Mouse (Mus musculus): ENCODE data around the gene Rhebl1.
"Not testable (repeated sequence)": the region's sequence is repeated elsewhere in the genome, so short reads cannot be mapped to it uniquely, and the experiment has no call there.

Rhebl1 gene

GRCm38 (mm10) chr15:98893940-98894745 lies at the start of gene Rhebl1:
Gene Rhebl1, minus strand, starts transcription at chr15:98894540.
- DNase-seq (ENCODE audit: low read depth, low spot score), result peak; percentile 30

DNA sequence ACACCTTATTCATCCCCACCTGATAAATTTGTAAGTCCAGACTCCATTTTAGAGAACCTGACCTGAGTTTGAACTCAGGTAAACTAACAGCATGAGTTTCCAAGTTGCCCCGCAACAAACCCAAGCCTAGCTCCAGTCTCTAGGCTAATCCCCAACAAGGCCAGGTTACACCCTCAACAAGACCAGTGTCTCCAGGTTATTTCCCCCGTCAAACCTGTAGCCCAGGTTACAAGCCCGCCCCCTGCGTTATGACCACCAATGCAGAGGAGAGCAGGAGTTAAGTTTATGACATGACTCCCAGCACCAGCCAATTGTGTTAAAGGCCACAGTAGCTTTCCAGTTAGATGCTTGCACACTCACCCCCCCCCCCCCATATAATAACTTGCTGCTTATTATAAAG lies 48.8 kb upstream of the Rhebl1 start:
- DNase-seq (ENCODE audit: low read depth, low spot score), result no peak

- DNase-seq (ENCODE audit: low read depth, low spot score), result no peak
Observed at GRCm38 (mm10) chr15:98942081-98942480, 47.7 kb upstream of the Rhebl1 start.

DNA sequence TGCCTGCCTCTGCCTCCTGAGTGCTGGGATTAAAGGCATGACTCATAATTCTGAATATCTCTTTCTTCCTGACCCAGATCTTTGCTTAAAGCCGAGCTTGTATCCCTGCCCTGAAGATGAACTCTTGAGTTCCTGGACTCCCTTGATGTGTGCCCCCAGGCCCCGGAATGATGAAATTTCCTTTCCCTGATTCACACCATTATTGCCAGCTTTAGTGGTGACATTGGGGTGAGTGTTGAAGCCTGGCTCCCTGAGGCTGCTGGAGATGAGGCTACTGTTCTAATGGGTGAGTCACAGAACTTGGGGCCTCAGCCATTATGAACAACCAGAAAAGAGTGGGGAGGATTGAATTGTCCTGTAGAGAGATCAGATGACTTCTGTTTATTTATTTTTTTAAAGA lies 47.2 kb upstream of the Rhebl1 start:
- DNase-seq (ENCODE audit: low read depth, low spot score), result no peak

GRCm38 (mm10) chr15:98940816-98941215 lies 46.5 kb upstream of the Rhebl1 start:
- DNase-seq (ENCODE audit: low read depth, low spot score), result no peak

DNA sequence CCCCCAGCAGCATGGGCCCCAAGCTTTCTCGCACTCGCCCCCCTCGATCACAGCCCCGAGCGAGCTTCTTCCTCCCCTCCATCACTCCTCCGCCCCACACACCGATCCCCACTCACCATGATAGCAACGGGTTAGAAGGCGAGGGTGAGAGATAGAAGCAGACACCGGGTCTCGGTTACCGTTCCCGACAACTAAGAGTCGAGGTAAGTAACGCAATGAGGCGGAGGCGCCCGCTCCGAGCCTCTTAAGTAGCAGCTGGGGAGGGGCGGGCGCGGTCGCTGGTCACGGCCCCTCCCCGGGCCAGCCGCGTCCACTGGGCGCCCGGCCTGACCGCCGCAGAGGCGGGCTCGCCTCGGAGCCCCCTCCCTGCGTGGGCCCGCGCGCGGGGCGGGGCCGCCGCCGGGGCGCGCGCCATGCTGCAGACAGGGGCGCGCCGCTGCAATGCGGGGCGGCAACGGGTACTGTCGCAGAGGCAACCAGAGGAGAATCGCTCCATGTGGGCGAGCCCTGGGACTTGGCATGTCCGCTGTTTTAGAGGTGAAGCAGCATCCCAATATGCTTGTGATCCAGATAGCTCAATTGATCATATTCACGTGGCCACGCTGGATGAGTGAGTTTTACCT lies 40.0 kb upstream of the Rhebl1 start, which contains the start of gene Tuba1b:
Gene Tuba1b, minus strand, starts transcription at position 349 of the 623 bp plus-strand sequence.
- DNase-seq (ENCODE audit: low read depth, low spot score), result peak; percentile 92

GRCm38 (mm10) chr15:98933833-98934216 lies 39.5 kb upstream of the Rhebl1 start:
- DNase-seq (ENCODE audit: low read depth, low spot score), result peak; percentile 98

GRCm38 (mm10) chr15:98933004-98933671 lies 38.8 kb upstream of the Rhebl1 start:
- DNase-seq (ENCODE audit: low read depth, low spot score), result not testable (repeated sequence)

GRCm38 (mm10) chr15:98930998-98931397 lies 36.7 kb upstream of the Rhebl1 start:
- no peak for DNase-seq (ENCODE audit: low read depth, low spot score)

GRCm38 (mm10) chr15:98930017-98930734 lies 35.8 kb upstream of the Rhebl1 start:
- no peak for DNase-seq (ENCODE audit: low read depth, low spot score)

GRCm38 (mm10) chr15:98928598-98929240 lies 34.4 kb upstream of the Rhebl1 start:
- peak; percentile 80 for DNase-seq (ENCODE audit: low read depth, low spot score)

DNA sequence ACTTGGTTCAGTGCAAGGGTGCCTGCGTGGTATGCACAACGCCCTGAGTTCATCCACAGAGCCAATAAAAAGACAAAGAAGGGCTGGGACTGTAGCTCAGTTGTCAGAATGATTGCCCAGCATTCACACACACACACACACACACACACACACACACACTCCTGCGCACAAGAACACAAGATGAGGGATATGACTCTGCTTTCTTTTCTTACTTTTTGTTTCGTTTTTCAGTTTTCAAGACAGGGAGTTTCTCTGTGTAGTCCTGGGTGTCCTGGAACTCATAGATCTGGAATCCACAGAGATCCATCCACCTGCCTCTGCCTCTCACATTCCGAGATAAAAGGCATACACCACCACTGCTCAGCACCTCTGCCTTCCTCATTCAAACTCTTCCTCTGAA lies 33.2 kb upstream of the Rhebl1 start:
- DNase-seq (ENCODE audit: low read depth, low spot score), result no peak

GRCm38 (mm10) chr15:98924682-98925081 lies 30.3 kb upstream of the Rhebl1 start:
- no peak for DNase-seq (ENCODE audit: low read depth, low spot score)

DNA sequence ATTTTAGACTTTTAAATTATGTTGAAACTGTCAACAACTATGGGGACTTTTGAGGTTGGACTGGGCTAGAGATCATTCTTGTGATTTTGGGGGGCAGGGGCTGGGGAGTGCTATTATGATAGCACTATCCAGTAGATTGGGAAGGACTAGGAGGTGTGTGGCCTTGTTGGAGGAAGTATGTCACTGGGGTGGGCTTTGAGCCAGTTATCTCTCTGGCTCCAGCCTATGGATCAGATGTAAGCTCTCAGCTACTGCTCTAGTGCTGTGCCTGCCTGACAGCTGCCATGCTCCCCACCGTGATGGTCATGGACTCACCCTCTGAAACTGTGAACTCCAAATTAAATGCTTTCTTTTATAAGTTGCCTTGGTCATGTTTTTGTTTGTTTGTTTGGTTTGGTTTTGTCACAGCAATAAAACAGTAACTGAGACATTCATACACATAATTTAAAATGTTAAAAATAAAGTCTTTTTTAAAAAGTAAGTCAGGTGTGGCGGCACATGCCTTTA lies 28.7 kb upstream of the Rhebl1 start:
- no peak for DNase-seq (ENCODE audit: low read depth, low spot score)

GRCm38 (mm10) chr15:98922581-98922980 lies 28.2 kb upstream of the Rhebl1 start:
- DNase-seq (ENCODE audit: low read depth, low spot score), result no peak

- DNase-seq (ENCODE audit: low read depth, low spot score), result no peak
Observed at GRCm38 (mm10) chr15:98921510-98921909, 27.2 kb upstream of the Rhebl1 start.

- DNase-seq (ENCODE audit: low read depth, low spot score), result not testable (repeated sequence)
Observed at GRCm38 (mm10) chr15:98918499-98918895, 24.2 kb upstream of the Rhebl1 start.

DNA sequence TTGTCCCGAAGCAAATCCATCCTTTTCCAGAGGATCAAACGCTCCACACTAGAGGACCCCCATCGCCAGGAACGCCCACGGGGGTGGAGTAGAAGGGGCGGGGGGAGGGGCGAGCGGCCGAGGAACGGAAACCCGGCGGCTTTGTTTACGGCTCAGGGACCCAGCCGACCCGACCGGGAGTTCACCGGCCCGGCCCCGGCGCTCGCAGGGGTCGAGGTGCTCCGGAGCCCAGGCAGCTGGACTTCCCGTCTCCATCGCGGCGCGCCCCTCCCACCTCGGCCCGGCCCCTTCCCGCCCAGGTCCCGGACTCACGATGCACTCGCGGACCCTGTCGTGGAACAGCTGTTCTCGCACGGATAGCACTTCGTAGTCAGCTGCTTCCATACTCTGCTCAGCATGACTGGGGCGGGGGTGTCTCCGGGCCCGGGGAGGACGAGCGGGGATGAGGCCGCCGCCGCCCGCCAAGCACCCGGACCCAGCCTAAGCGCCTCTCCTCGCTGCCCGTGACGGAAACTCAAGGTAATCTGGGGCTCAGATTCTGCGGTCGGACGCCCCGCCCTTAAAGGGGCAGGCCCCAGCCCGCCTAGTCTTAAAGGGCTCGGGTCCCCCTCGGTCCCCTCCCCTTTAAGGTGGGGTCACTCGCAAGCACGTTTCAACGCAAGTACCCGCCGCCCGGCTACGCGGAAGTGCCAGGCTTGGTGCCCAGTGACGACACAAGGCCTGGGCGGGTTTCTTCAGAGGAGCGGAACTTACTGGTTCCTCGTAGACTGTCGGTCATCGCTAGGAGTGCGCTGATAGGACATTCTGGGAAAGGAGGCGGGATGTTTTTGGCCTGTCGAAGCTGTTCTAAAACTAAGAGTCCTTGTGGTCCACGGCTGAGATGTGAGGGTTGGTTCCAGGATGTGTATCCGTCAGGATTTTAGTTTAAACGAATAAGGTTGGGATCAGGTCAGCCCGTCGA lies 23.5 kb upstream of the Rhebl1 start, which contains the start of gene Lmbr1l:
Gene Lmbr1l, minus strand, starts transcription at position 694 of the 961 bp plus-strand sequence.
- DNase-seq (ENCODE audit: low read depth, low spot score), result peak; percentile 100

DNA sequence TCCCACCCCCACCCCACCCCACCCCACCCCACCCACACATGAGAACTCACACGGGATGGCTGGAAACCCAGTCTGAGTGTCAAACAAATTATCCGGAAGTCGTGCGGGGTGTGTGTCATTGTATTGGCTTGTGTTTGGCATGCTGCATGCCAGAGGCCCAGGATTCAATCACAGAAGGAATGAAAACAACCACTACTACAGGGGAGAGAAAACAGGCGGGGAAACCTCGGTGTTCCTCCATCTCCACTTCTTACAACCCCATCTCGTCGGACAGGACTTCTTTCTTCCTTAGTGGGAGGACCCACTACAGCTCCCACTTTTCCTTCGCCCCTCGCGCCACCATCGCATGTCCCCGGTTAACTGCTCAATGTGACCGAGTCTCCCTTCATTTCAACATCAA lies 22.8 kb upstream of the Rhebl1 start:
- peak; percentile 30 for DNase-seq (ENCODE audit: low read depth, low spot score)

- DNase-seq (ENCODE audit: low read depth, low spot score), result no peak
Observed at GRCm38 (mm10) chr15:98916016-98916415, 21.7 kb upstream of the Rhebl1 start.

Data from mesoderm, embryonic 11.5 days (tissue).